Mouse (Mus musculus) erythroblast, adult 5-6 weeks (primary cell): ENCODE measurements at regions not wholly inside any gene's neighbourhood (a gene's known extent, or its start where the extent isn't known, plus 50 kb on each side); places are given as distances from the start of the nearest gene placed in this dataset.

ENCODE experiments used
- ATAC-seq: replicated peaks from 2 replicates; pipeline ENCODE4 v1.8.0; 2016; ENCODE audit warnings: moderate number of reproducible peaks, mild to moderate bottlenecking, moderate TSS enrichment, inconsistent platforms; ENCODE audit not compliant: poor library complexity, low FRiP score, severe bottlenecking

GRCm38 (mm10) chr7:129027116-129027515 is 229.7 kb upstream of the Plpp4 start:
- ATAC-seq: no peak

DNA sequence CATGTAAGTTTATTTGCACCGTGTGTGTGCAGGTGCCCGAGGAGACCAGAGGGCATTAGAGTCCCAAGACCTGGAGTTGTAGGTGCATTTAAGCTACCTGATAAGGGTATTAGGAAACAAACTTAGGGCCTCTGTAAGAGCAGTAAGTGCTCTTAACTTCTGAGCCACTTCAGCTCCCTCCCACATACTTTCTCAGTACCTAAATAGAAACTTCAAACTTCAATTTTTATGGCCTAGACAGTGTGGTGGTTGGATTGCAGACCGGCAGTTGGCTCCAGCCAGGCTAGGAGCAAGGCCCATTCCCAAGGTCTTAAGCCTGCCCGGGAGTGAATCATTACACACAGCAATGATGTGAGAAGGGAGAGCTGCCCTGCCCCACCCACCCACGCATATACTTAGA is 208.8 kb upstream of the Plpp4 start:
- ATAC-seq: no peak

GRCm38 (mm10) chr7:129049726-129050125 is 207.1 kb upstream of the Plpp4 start:
- no peak for ATAC-seq

DNA sequence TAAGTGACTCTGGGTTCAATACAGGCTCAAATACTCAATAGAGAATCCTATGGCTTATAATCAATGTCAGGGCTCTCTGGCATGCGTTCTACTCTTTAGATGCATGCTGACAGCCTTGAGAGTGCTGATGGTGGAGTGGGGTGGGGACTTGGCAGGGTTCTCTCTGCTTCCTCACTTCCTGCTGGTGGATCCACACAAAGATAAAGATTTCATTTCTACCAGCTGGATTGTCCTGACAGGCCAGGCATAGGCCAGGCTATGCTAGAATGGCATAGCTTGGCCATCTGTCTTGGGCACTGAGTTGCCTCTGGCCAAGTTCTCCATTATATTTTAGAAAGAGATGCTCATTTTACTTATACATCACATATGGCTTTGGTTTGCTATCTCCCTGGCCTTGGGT is 206.2 kb upstream of the Plpp4 start:
- no peak for ATAC-seq

GRCm38 (mm10) chr7:129066891-129067290 is 189.9 kb upstream of the Plpp4 start:
- ATAC-seq: no peak

- no peak for ATAC-seq
These were observed 188.7 kb upstream of the Plpp4 start for GRCm38 (mm10) chr7:129068137-129068536.

GRCm38 (mm10) chr7:129079786-129080185 is 177.0 kb upstream of the Plpp4 start:
- no peak for ATAC-seq

GRCm38 (mm10) chr7:129091441-129091840 is 165.4 kb upstream of the Plpp4 start:
- no peak for ATAC-seq

- no peak for ATAC-seq
These were observed 160.3 kb upstream of the Plpp4 start for GRCm38 (mm10) chr7:129096374-129097069.

DNA sequence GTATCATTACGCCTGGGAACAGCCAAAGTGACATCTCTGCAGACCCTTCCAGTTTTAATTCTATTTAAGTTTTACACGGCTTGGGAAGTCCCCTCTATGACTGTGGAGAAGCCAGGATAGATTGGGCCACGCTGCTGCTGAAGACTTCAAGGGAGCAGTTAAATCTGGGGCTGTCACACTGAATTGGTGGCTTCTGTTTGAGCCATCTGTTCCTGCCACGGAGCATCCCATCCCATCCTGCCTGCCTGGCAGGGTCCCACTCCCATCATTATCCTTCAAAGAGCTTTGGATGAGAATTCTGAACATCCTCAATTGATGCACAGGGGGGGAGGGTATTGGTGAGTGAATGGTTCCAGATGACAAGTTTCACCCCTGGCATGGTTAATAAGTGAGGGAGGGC is 154.4 kb upstream of the Plpp4 start:
- no peak for ATAC-seq

- no peak for ATAC-seq
These were observed 122.7 kb upstream of the Plpp4 start for GRCm38 (mm10) chr7:129134176-129134575.

- no peak for ATAC-seq
These were observed 122.1 kb upstream of the Plpp4 start for GRCm38 (mm10) chr7:129134661-129135215.

DNA sequence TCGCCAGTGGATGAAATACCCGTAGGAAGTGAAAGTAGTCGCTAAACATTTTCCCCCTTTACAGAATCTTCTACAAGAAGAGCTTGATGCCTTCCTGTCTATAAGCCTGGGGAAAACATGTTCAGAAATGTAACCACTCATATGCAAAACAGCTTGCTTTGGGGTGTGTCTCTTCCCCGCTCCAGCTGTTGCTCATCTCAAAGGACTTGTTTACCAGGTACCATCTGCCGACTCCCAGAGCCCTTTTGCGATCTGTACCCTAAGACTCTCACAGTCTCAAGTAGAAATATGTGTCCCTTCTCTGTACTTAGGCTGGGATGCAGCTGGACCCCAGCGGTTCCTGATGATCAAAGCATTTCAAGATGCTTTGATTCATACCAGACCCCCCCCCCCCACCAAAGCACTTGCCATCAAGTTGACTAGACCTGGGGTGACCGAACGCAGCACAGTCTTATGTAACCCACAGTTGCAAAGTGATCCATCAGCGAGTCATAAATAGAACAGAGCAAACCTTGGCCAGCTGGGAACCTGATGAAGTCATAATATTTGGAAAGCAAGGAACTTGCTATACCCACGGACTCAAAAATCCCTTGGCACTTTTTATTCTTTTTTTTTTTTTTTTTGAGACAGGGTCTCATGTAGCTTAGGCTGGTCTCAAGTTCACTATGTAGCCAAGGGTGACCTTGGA is 119.4 kb upstream of the Plpp4 start:
- no peak for ATAC-seq

DNA sequence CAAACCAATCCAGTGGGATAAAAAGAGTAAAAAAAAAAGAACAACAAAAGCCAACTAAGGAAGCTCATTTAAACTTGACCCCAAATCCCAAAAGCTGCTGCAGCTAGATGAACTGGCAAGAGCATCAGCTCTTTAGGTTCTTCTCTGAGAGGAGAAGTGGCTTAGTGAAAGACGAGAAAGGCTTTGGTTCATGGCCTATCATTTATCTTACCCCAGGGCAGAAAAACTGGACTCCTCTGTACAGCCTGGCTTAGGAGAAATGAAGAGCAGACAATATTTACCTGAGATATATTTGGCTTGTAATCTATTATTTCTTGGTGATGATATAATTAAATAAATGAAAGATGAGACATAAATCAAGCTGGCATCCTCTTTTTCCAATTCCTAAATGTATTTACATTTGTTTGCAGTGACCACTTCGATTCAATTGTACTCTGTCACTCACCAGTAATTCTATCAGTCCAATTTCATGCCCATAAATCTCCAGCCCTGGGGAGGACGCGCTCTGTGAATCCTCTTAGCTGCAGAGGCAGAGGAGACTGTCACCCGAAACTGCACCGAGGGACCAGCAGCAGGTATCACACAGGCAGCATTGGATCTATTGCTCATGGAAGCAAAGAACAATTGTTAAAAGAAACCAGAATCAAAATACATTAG is 114.8 kb upstream of the Plpp4 start:
- ATAC-seq: no peak

GRCm38 (mm10) chr7:129142599-129142949 is 114.3 kb upstream of the Plpp4 start:
- no peak for ATAC-seq

GRCm38 (mm10) chr7:129155577-129155976 is 101.3 kb upstream of the Plpp4 start:
- ATAC-seq: no peak

GRCm38 (mm10) chr7:129169971-129170370 is 86.9 kb upstream of the Plpp4 start:
- ATAC-seq: no peak

GRCm38 (mm10) chr7:129190933-129191332 is 65.9 kb upstream of the Plpp4 start:
- no peak for ATAC-seq

GRCm38 (mm10) chr7:129207029-129207428 is 49.8 kb upstream of the Plpp4 start:
- no peak for ATAC-seq
